Mouse (Mus musculus) bone marrow macrophage, adult 2 months (primary cell): ENCODE results near the gene Trpm3. TPM values are rescaled to one million over a fixed set of nuclear protein-coding genes. Genes with fewer than 3 reads are reported as not detected.

Experiments used
- H3K27ac ChIP-seq: 2 replicates; pipeline ENCODE4 v1.5.1; 2012; ENCODE audit warnings: low read depth, low read length; ENCODE audit not compliant: insufficient read depth
- H3K4me1 ChIP-seq: 2 replicates; pipeline ENCODE4 v1.6.1; 2012; ENCODE audit warnings: low read length; ENCODE audit not compliant: control insufficient read depth, insufficient read depth
- H3K4me3 ChIP-seq: 2 replicates; pipeline ENCODE4 v1.5.1; 2012; ENCODE audit warnings: mild to moderate bottlenecking, low read length, moderate library complexity; ENCODE audit not compliant: insufficient read depth
- CTCF ChIP-seq: IDR thresholded peaks from 2 replicates; pipeline ENCODE4 v1.5.1; 2012; ENCODE audit warnings: low read depth, mild to moderate bottlenecking, low read length, moderate library complexity
- POLR2A ChIP-seq: IDR thresholded peaks from 2 replicates; pipeline ENCODE4 v1.6.1; 2012; ENCODE audit warnings: mild to moderate bottlenecking, low read depth, low read length, borderline replicate concordance
- polyA plus RNA-seq: library from polyadenylated mRNA; stranded (reverse); fragments of >200 nt; gene quantifications from 2 replicates; pipeline ENCODE4 v1.2.4, GENCODE M21; 2012; ENCODE audit not compliant: missing spikeins, insufficient read depth, insufficient read length

Gene Trpm3
- polyA plus RNA-seq, 1 experiment, result not detected

DNA sequence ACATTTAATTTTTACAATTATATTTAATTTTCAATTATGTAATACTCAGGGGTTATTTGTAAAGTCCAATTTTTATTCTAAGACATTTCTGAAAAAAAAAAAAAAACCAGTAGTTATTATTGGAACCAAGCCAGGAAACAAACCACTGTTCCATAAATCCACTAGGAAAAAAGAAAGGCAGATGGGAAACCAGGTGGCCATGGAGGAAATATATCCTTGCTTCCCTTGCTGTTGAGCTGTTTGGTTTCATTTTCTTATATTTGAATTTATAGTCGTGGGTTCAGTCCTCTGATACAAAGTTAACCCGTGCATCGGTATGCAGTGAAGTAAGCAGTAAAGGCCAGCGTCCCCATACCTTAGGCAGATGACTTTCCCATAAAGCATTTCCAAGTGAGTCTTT lies 720.8 kb downstream of the Trpm3 start:
- Histone ChIP-seq H3K4me3 (no peak overlapping the region), H3K4me1 (no peaks in the 10 kb centered on the region), H3K27ac (no peak overlapping the region)
- TF ChIP-seq CTCF, result no peak
- no peak for TF ChIP-seq POLR2A

- Histone ChIP-seq H3K4me1 (no peaks in the 10 kb centered on the region), H3K4me3 (no peak overlapping the region), H3K27ac (no peak overlapping the region)
- no peak for TF ChIP-seq POLR2A
- TF ChIP-seq CTCF, result no peak
These were observed 728.6 kb downstream of the Trpm3 start for GRCm38 (mm10) chr19:22867456-22867855.

DNA sequence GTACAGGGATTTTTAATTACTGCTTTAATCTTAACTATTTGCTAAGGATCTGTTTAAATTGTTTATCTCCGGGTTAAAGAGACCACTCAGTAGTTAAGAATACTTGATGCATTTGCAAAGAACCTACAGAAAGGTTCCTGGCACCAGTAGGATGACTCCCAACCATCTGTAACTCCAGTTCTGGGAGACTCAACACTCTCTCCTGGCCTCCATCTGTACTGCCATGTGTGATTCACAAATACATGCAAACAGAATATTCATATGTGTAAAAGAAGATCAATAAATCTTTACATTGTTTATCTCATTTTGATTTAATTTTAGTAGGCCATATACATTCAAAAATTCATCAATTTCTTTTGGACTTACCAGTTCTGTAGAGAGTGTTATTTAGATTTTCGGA lies 731.0 kb downstream of the Trpm3 start:
- TF ChIP-seq POLR2A, result no peak
- Histone ChIP-seq H3K4me1 (no peaks in the 10 kb centered on the region), H3K4me3 (no peak overlapping the region), H3K27ac (no peak overlapping the region)

- TF ChIP-seq CTCF (no peak), POLR2A (no peak)
- Histone ChIP-seq H3K4me1 (no peaks in the 10 kb centered on the region), H3K27ac (no peak overlapping the region), H3K4me3 (no peak overlapping the region)
These were observed 733.6 kb downstream of the Trpm3 start for GRCm38 (mm10) chr19:22872456-22872855.

GRCm38 (mm10) chr19:22880199-22880598 lies 741.4 kb downstream of the Trpm3 start:
- TF ChIP-seq CTCF, result no peak
- TF ChIP-seq POLR2A, result no peak
- no peaks in the 10 kb centered on the region for H3K4me1 ChIP-seq
- no peak overlapping the region for H3K4me3 ChIP-seq
- H3K27ac ChIP-seq, result no peak overlapping the region

DNA sequence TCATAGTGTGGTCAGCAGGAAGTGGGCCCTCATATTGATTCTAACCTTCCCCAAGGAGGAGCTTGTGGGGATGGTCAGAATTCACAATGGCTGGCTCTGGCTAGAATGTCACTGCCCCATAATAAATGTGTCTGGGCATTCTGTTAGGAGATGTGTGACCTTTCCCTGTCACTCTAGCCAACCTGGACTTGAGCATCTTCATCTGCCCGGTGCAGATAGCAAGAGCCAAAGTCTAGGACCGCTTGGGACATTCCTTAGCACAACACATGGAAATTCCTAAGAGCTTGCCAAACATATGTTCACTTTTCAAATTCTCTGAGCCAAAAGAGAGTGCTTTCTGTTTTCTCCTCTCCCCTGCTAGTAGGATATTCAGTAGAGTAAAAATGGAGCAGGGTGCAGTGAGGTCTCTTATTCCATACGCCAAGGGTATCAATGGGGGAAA lies 743.8 kb downstream of the Trpm3 start:
- TF ChIP-seq CTCF (no peak), POLR2A (no peak)
- no peak overlapping the region for H3K27ac ChIP-seq

GRCm38 (mm10) chr19:22883154-22883553 lies 744.3 kb downstream of the Trpm3 start:
- Histone ChIP-seq H3K4me1 (no peaks in the 10 kb centered on the region), H3K27ac (no peak overlapping the region), H3K4me3 (no peak overlapping the region)
- no peak for TF ChIP-seq CTCF
- TF ChIP-seq POLR2A, result no peak

More for the DNA sequence above, 743.8 kb downstream of the Trpm3 start:
- Histone ChIP-seq H3K4me3 (no peak overlapping the region), H3K4me1 (no peaks in the 10 kb centered on the region)

- Histone ChIP-seq H3K4me3 (no peak overlapping the region), H3K27ac (no peak overlapping the region), H3K4me1 (no peaks in the 10 kb centered on the region)
- TF ChIP-seq CTCF (peak; percentile 27; the same call in 1 of the 2 replicates), POLR2A (no peak)
These were observed 745.0 kb downstream of the Trpm3 start for GRCm38 (mm10) chr19:22883744-22884317.

- TF ChIP-seq CTCF (no peak), POLR2A (no peak)
- no peaks in the 10 kb centered on the region for H3K4me1 ChIP-seq
These were observed 745.5 kb downstream of the Trpm3 start for GRCm38 (mm10) chr19:22884357-22884756.

GRCm38 (mm10) chr19:22885051-22885450 lies 746.2 kb downstream of the Trpm3 start:
- H3K4me3 ChIP-seq, result no peak overlapping the region
- no peaks in the 10 kb centered on the region for H3K4me1 ChIP-seq
- TF ChIP-seq CTCF (no peak), POLR2A (no peak)
- H3K27ac ChIP-seq, result no peak overlapping the region

More at GRCm38 (mm10) chr19:22884357-22884756, 745.5 kb downstream of the Trpm3 start:
- H3K4me3 ChIP-seq, result no peak overlapping the region
- no peak overlapping the region for H3K27ac ChIP-seq
